Mouse (Mus musculus): ENCODE results near the gene Eif1b.
A peak's percentile ranks its signal among the peaks of the same experiment; 100 is the strongest.
"Not testable (repeated sequence)": the region's sequence is repeated elsewhere in the genome, so short reads cannot be mapped to it uniquely, and the experiment has no call there.

Eif1b gene

GRCm38 (mm10) chr9:120527270-120527669 is 35.2 kb downstream of the Eif1b start:
- no peak for DNase-seq

DNA sequence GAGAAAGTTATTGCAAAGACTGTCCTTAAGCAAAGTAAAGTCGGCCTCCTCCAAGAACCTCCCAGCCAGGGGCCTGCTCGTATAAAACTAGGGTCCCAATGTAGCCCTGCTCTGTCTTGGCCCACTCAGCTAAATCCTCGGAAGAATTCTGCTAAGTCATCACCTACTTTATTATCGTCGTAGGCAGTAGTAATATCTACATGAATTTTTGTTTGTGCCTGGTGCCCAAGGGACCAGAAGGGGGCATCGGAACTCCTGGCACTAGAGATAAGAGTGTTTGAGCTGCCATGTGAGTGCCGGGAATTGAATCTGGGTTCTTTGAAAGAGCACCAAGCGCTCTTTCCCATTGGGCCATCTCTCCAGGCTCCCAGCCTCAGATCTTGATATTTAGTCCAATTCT is 35.9 kb downstream of the Eif1b start:
- DNase-seq, result no peak

DNA sequence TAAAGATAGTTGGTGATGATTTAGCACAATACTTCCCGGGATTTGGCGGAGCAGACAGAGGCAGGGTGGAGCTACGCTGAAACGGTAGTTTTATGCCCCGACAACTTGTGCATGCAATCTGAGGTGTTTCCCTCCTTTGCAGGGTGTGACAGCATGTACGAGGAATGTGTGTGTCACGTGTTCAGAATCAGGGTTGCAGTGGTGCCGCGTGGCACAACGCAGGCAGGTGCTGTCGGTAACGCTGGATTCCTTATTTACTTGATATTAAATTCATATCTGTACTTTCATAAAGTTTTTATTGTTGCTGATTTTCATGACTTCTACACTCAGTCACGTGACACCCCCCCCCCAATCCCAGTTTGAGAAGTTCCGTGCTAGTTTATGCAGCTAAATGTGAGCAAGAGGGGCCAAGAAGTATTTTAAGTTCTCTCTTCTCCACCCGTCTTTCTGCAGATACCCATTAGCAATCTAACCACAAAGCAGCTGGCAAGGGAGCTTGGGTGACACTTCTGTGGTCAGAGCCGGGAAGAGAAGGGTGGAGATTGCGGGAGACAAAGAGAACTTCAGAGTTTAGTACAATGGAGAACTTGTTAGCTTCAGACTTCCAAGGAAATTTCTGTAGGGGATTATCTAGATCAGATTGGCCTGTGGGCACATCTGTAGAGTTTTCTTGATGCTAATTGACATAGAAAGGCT is 36.9 kb downstream of the Eif1b start:
- no peak for DNase-seq

GRCm38 (mm10) chr9:120530471-120530870 is 38.4 kb downstream of the Eif1b start:
- no peak for DNase-seq

- DNase-seq, result no peak
Observed at GRCm38 (mm10) chr9:120532062-120532461, 40.0 kb downstream of the Eif1b start.

DNA sequence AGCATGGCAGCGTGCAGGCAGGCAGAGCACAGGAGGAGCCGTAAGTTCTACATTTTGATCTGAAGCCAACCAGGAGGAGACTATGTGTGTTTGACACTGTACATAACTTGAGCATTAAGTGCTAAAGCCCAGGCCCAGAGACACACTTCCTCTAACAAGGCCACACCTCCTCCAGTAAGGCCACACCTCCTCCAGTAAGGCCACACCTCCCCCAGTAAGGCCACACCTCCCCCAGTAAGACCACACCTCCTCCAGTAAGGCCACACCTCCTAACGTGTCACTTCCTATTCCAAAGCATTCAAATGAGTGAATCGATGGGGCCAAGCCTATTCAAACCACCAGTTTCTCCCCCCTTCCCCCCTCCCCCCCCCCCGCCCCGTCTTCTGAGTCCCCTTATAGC is 40.7 kb downstream of the Eif1b start:
- DNase-seq, result peak; percentile 6 to 18

DNA sequence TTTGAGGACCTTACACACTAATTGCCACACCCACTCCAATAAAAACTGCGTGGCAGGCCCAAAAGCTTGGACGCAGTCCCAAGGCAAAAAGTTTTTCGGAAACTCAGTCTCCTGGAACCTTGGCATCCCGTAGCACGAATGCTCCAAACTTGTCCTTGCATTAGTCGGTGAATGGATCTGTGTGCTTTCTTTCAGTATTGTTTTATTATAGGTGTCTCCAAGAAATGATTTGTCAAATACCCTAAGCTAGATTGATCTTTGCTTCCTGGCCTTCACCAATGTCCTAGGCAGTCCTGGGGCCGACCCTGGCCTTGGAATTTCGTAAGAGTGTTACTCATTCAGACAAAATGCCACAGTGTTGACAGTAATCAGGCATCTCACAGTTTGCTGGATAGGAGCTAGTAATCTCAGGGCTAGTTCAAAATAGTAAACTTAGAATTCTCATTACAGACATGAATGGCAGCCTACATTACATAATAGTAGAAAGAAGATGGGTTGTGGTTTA is 41.5 kb downstream of the Eif1b start:
- not testable (repeated sequence) for DNase-seq

DNA sequence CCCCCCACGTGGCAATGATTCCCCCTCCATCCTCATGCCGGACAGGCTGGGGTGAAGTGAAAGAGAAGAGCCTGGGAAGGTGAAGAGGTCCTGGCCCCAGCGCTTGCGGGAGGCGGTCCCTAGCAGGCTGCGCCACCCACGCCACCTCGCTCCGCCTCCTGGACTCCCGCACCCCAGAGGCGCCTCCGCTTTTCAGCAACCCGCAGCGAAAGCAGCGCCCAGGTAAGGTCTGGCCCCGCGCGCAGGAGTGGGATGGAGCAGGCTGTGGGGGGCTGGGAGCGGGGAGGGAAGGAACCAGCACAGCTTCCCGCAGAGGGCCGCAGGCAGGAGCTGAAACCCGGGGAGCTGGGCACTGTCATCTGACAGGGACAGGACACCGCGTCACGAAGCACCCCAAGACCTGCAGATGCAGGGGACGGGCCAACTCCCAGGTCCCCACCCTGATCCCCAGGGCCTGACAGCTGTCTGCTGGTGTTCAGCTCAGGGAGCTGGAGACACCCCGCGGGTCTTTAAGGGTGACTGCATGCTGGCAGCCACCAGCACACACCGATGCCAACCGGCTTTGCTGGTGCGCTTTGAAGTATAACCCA is 47.7 kb downstream of the Eif1b start, which contains the start of gene Entpd3:
TSS of gene Entpd3 (plus strand) at position 157 of the 590 bp plus-strand sequence.
- no peak for DNase-seq

GRCm38 (mm10) chr9:120541411-120541810 is 49.4 kb downstream of the Eif1b start:
- no peak for DNase-seq

DNA sequence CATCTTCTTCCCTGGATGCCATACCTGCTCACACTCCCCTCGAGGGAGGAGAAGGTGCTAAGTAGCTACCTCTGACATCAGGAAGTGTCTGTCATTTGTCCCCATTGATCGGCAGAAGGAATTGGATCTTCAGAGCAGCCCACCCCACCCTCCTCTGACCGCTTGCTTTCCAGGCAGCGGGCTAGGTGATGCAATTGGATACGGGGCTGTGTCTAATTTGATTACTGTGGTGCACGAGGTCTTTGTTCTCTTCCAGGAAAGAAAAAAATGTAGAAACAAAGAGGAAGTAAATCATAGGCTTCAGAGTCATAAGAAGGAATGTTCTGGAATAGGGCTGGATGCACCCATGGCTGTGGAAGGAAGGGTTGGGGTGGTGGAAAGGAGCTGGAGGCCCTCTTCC is 50.2 kb downstream of the Eif1b start:
- DNase-seq, result no peak
